Mouse (Mus musculus): ENCODE data around the gene Gm20708. TPM values are rescaled to one million over a fixed set of nuclear protein-coding genes. Genes with fewer than 3 reads are reported as not detected.
A peak's percentile ranks its signal among the peaks of the same experiment; 100 is the strongest.

Gene Gm20708
- polyA plus RNA-seq, 1 experiment from 2014 or later, result 0.70 TPM

DNA sequence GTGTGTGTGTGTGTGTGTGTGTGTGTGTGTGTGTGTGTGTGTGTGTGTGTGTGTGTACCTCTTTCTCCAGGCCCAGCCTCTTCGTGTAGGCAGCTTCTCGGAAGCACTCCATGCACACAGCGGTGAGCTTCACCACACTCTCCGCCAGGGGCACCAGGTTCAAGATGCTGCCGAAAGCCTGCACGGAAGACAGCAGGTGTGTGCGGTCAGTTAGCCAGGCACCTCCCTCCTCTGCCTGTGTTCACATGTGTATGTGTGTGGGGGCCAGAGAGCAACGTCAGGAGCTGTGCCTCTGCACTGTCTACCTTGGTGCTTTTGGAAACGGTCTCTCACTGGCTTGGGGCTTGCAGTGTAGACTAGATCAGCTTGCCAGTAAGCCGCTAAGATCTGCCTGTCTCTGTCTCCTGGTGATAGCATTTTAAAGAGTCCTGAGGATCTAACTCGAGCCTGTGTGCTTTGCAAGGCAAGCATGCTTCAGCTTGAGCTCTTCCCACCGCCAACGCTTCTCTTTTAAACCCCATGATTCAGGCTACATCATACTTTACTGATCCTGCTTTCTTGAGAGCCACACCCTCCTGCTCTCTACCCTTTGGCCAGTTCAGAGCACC lies 7.0 kb downstream of the Gm20708 start:
- WGBS, result 90% methylated on average over 12 of the region's 13 CpGs
- Histone ChIP-seq H3K27me3 (no peaks in the 10 kb centered on the region), H3K4me3 (replicated peaks) (no peak overlapping the region), H3K36me3 (peaks cover 35% of the 10 kb centered on the region), H3K4me2 (replicated peaks) (no peak overlapping the region), H3K4me1 (replicated peaks) (peaks cover 4% of the 10 kb centered on the region), H3K9me3 (no peaks in the 10 kb centered on the region), H3K27ac (no peak overlapping the region), H3K9ac (replicated peaks) (no peak overlapping the region)
- no peak for ATAC-seq

DNA sequence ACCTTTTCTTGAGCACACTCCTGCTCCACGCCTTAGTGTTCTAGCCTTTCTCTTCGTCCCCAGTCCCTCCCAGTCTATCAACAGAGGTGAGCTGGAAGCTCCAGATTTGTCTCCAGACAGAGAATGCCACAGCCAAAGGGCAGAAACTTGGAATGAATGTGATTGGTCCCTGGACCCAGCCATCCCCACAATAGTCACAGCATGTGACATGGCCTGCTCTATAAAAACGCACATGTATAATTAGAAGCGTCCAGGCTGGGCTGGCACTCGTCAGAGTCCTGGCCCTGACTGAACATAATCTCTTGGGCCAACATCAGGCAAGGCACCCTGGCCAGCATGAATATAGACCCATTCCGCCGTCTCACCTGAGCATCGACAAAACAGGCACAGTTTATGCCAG lies 9.6 kb downstream of the Gm20708 start:
- peaks cover 36% of the 10 kb centered on the region for H3K36me3 ChIP-seq
- H3K9ac ChIP-seq (replicated peaks), result no peak overlapping the region
- H3K4me3 ChIP-seq (replicated peaks), result no peak overlapping the region
- H3K4me2 ChIP-seq (replicated peaks), result no peak overlapping the region
- no peak overlapping the region for H3K27ac ChIP-seq
- no peaks in the 10 kb centered on the region for H3K9me3 ChIP-seq
- ATAC-seq, result no peak
- peaks cover 7% of the 10 kb centered on the region for H3K4me1 ChIP-seq (replicated peaks)
- WGBS, result 64% methylated on average over 8 of the region's 8 CpGs
- no peaks in the 10 kb centered on the region for H3K27me3 ChIP-seq

GRCm38 (mm10) chr11:117820173-117820572 lies 10.7 kb downstream of the Gm20708 start:
- 94% methylated on average over 7 of the region's 7 CpGs for WGBS
- H3K4me2 ChIP-seq (replicated peaks), result no peak overlapping the region
- no peaks in the 10 kb centered on the region for H3K9me3 ChIP-seq
- peaks cover 35% of the 10 kb centered on the region for H3K36me3 ChIP-seq
- no peak overlapping the region for H3K27ac ChIP-seq
- no peak overlapping the region for H3K4me3 ChIP-seq (replicated peaks)
- no peak for ATAC-seq
- H3K27me3 ChIP-seq, result no peaks in the 10 kb centered on the region
- no peak overlapping the region for H3K9ac ChIP-seq (replicated peaks)
- peaks cover 16% of the 10 kb centered on the region for H3K4me1 ChIP-seq (replicated peaks)

GRCm38 (mm10) chr11:117821868-117822267 lies 12.4 kb downstream of the Gm20708 start:
- no peaks in the 10 kb centered on the region for H3K27me3 ChIP-seq
- H3K4me1 ChIP-seq (replicated peaks), result peaks cover 33% of the 10 kb centered on the region
- ATAC-seq, result no peak
- H3K4me3 ChIP-seq (replicated peaks), result no peak overlapping the region
- WGBS, result 88% methylated on average over 9 of the region's 9 CpGs
- H3K9me3 ChIP-seq, result no peaks in the 10 kb centered on the region
- H3K36me3 ChIP-seq, result peaks cover 24% of the 10 kb centered on the region; the same call in 1 of the 2 replicates
- no peak overlapping the region for H3K9ac ChIP-seq (replicated peaks)
- no peak overlapping the region; the same call in 1 of the 2 replicates for H3K27ac ChIP-seq
- no peak overlapping the region for H3K4me2 ChIP-seq (replicated peaks)

GRCm38 (mm10) chr11:117822728-117823241 lies 13.3 kb downstream of the Gm20708 start:
- no peak overlapping the region for H3K27ac ChIP-seq
- H3K4me3 ChIP-seq (replicated peaks), result no peak overlapping the region
- no peak overlapping the region for H3K4me2 ChIP-seq (replicated peaks)
- no peak for ATAC-seq
- H3K9ac ChIP-seq (replicated peaks), result 0 out of 2 replicates have a peak overlapping the region, but pooled peaks have one; percentile 16
- 0 out of 2 replicates have a peak, but pooled peaks cover 21% of the 10 kb centered on the region for H3K36me3 ChIP-seq
- no peaks in the 10 kb centered on the region for H3K9me3 ChIP-seq
- WGBS, result 88% methylated on average over 7 of the region's 7 CpGs
- H3K4me1 ChIP-seq (replicated peaks), result peaks cover 40% of the 10 kb centered on the region
- no peaks in the 10 kb centered on the region for H3K27me3 ChIP-seq

- 92% methylated on average over 6 of the region's 6 CpGs for WGBS
- no peak for ATAC-seq
- Histone ChIP-seq H3K4me2 (replicated peaks) (no peak overlapping the region), H3K27me3 (no peaks in the 10 kb centered on the region), H3K9me3 (no peaks in the 10 kb centered on the region), H3K4me1 (replicated peaks) (peaks cover 46% of the 10 kb centered on the region), H3K9ac (replicated peaks) (no peak overlapping the region), H3K27ac (no peak overlapping the region), H3K4me3 (replicated peaks) (no peak overlapping the region), H3K36me3 (0 out of 2 replicates have a peak, but pooled peaks cover 16% of the 10 kb centered on the region)
These were observed 13.9 kb downstream of the Gm20708 start for GRCm38 (mm10) chr11:117823411-117823810.

GRCm38 (mm10) chr11:117824060-117824969 lies 14.8 kb downstream of the Gm20708 start:
- peaks cover 51% of the 10 kb centered on the region for H3K4me1 ChIP-seq (replicated peaks)
- peak overlapping the region; percentile 47 for H3K4me3 ChIP-seq (replicated peaks)
- H3K9ac ChIP-seq (replicated peaks), result peak overlapping the region; percentile 17; the same call in 1 of the 2 replicates
- WGBS, result 24% methylated on average over 23 of the region's 23 CpGs
- H3K27ac ChIP-seq, result no peak overlapping the region
- H3K4me2 ChIP-seq (replicated peaks), result peak overlapping the region; percentile 84
- 0 out of 2 replicates have a peak, but pooled peaks cover 13% of the 10 kb centered on the region for H3K36me3 ChIP-seq
- ATAC-seq, result peak; percentile 84
- H3K9me3 ChIP-seq, result no peaks in the 10 kb centered on the region
- no peaks in the 10 kb centered on the region for H3K27me3 ChIP-seq

- Histone ChIP-seq H3K27me3 (no peaks in the 10 kb centered on the region), H3K9me3 (no peaks in the 10 kb centered on the region), H3K9ac (replicated peaks) (peak within 1 kb of the TSS; percentile 71), H3K27ac (peak within 1 kb of the TSS; percentile 74), H3K4me2 (replicated peaks) (peak within 1 kb of the TSS; percentile 84), H3K4me1 (replicated peaks) (peaks cover 51% of the 10 kb centered on the region), H3K4me3 (replicated peaks) (peak within 1 kb of the TSS; percentile 47), H3K36me3 (0 out of 2 replicates have a peak, but pooled peaks cover 13% of the 10 kb centered on the region)
- ATAC-seq, result peak; percentile 59
- WGBS, result under 1% methylated on average over 34 of the region's 34 CpGs
These were observed 16.0 kb downstream of the Gm20708 start, which contains the start of the genes Afmid and Tk1 for GRCm38 (mm10) chr11:117825333-117826101. TSS of gene Afmid (plus strand) at chr11:117825924. TSS of gene Tk1 (minus strand) at chr11:117826092.

DNA sequence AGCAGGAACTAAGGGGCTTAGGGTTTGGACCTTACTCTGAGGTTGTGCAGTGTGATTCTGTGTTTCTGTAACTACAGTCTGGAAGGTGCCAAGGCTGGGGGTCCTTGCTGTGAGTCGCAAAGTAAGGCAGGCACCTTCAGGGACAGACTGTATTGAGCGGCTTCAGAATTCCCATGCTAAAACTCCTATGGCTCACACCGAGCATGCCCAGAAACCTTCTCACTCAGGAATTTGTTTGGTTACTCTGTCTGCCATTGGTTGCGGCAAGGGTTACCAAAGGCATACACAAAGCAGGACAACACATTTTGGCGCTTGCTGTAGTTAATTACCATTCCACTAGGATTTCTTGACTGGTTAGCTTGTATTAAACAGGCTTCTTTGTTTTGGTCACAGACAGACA lies 16.7 kb downstream of the Gm20708 start:
- H3K4me1 ChIP-seq (replicated peaks), result peaks cover 51% of the 10 kb centered on the region

GRCm38 (mm10) chr11:117826916-117827315 lies 17.4 kb downstream of the Gm20708 start:
- Histone ChIP-seq H3K9me3 (no peaks in the 10 kb centered on the region), H3K36me3 (0 out of 2 replicates have a peak, but pooled peaks cover 9% of the 10 kb centered on the region), H3K4me1 (replicated peaks) (peaks cover 54% of the 10 kb centered on the region), H3K4me2 (replicated peaks) (no peak overlapping the region), H3K27ac (no peak overlapping the region), H3K4me3 (replicated peaks) (no peak overlapping the region), H3K9ac (replicated peaks) (no peak overlapping the region), H3K27me3 (no peaks in the 10 kb centered on the region)
- no peak for ATAC-seq
- WGBS, result 77% methylated on average over 8 of the region's 8 CpGs

More for the DNA sequence above, 16.7 kb downstream of the Gm20708 start:
- H3K4me2 ChIP-seq (replicated peaks), result peak overlapping the region; percentile 84
- no peaks in the 10 kb centered on the region for H3K9me3 ChIP-seq
- H3K27me3 ChIP-seq, result no peaks in the 10 kb centered on the region
- H3K36me3 ChIP-seq, result 0 out of 2 replicates have a peak, but pooled peaks cover 13% of the 10 kb centered on the region
- peak overlapping the region; percentile 47 for H3K4me3 ChIP-seq (replicated peaks)
- 13% methylated on average over 5 of the region's 5 CpGs for WGBS
- peak overlapping the region; percentile 74 for H3K27ac ChIP-seq
- no peak for ATAC-seq
- H3K9ac ChIP-seq (replicated peaks), result peak overlapping the region; percentile 71

DNA sequence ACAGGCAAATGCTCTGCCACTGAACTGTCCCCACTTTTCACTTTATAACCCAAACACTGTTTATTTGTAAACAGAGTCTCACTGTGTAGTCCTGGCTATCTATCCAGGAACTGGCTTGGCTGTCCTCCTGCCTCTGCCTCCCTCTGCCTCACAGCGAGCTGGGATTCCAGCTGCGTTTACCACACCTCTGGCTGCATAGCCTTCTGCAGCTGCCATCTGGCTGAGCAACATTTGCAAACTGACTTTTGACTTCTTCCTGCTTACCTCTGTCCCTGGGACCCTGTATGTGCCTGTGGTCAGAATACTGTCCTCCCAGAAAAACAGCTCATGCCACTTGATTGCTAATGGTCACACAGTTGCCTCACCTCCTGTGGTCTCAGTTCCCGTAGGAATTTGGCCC lies 17.9 kb downstream of the Gm20708 start:
- no peak overlapping the region for H3K9ac ChIP-seq (replicated peaks)
- 0 out of 2 replicates have a peak, but pooled peaks cover 6% of the 10 kb centered on the region for H3K36me3 ChIP-seq
- H3K9me3 ChIP-seq, result no peaks in the 10 kb centered on the region
- peaks cover 59% of the 10 kb centered on the region for H3K4me1 ChIP-seq (replicated peaks)
- 81% methylated on average over 3 of the region's 3 CpGs for WGBS
- H3K27ac ChIP-seq, result no peak overlapping the region
- no peak overlapping the region for H3K4me2 ChIP-seq (replicated peaks)
- no peak for ATAC-seq
- no peak overlapping the region for H3K4me3 ChIP-seq (replicated peaks)
- H3K27me3 ChIP-seq, result no peaks in the 10 kb centered on the region
